Mouse (Mus musculus) adrenal gland, adult 8-10 months (tissue): Measurements from ENCODE around the gene Zfp358. TPM values are rescaled to one million over a fixed set of nuclear protein-coding genes. Genes with fewer than 3 reads are reported as not detected.

Experiments used
- DNase-seq: peaks from one replicate; pipeline ENCODE4 v3.0.0; 2022
- total RNA-seq, 4 experiments: library from RNA; stranded (reverse); gene quantifications; 2 replicates each; pipeline ENCODE4 v1.2.4; 2022

Gene Zfp358
- 10 to 100 TPM; 20.6 to 22.9 (median 21.7) TPM for total RNA-seq

DNA sequence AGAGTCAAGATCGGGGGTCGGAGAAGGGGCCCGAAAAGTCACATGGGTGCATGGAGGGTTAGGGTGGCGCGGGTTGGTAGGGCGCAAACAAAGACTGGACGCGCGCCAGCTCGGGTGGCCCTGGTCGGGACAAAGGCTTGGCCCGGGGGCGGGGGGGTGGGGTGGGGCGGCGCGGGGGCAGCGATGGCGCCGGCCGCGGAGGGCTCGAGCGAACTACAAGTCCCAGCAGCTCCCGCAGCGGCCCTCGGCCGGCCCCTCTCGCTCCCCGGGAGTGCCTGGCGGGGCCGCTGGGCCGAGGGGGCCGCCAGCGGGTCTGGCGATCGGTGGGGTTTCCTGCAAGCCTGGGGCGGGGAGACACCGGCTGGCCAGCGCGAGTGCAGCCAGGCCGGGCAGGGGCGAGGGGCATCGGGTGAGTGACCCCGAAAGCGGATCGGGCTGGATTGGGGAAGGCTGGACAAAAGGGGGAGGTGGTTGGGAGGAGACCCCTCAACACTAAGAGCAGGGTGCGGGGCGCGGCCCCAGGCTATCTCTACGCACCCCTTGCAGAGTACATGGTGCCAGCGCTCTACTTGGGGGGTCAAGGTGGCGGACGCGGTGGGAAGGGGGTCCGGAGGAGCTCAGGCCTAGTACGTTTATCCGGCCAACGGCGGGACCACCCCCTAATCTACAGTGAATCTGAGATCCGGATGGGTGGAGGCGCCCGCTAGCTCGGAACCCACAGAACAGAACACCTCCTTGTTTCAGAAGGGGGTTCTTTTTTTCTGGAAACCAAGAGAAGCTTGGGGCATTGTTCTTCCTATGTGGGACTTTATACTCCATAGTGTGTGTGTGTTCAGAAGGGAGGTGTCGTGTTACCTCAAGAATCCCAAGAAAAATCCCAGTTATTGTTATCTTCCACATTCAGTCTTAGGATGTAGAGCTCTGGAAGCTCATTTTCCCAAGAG, at the start of gene Zfp358:
Gene Zfp358 (plus strand): TSS at position 238 of the 944 bp plus-strand sequence.
- peak; percentile 60 for DNase-seq

GRCm38 (mm10) chr8:3449226-3449625, 43.7 kb upstream of the Zfp358 start:
- DNase-seq: no peak

DNA sequence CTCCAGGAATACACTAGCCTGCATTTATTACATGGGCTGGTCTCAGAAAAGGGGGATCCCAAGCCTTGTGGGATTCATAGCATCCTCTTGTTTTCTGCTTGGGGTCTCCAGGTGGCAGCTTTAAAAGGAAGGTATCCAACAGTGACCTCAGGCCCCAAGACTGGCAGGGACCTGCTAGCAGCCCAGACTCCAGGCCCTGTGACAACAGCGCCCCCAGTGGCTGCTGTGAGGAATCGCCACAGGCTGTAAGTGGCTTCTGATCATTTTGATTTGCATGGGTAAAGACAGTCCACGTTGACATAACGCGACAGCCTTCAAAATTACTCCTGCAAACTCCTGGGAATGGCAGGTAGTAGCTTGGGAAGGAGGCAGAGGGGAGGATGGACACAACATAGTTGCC, 42.3 kb upstream of the Zfp358 start:
- DNase-seq: peak; percentile 26

DNA sequence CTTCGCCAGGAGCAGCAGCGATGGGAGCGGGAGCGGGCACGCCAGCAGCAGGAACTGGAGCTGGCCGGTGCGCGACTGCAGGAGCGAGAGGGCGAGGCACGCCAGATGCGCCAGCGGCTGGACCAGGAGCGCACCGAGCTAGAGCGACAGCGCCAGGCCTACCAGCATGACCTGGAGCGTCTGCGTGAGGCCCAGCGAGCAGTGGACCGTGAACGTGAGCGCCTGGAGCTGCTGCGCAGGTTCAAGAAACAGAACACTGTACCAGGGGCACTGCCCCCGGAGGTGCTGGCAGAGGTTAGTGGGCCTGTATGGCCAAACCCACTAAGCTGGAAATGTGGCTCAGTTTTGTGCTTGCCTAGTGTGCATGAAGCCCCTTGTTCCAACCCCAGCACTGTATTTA, 40.9 kb upstream of the Zfp358 start:
- DNase-seq: no peak

GRCm38 (mm10) chr8:3463248-3463647, 29.7 kb upstream of the Zfp358 start:
- DNase-seq: no peak

DNA sequence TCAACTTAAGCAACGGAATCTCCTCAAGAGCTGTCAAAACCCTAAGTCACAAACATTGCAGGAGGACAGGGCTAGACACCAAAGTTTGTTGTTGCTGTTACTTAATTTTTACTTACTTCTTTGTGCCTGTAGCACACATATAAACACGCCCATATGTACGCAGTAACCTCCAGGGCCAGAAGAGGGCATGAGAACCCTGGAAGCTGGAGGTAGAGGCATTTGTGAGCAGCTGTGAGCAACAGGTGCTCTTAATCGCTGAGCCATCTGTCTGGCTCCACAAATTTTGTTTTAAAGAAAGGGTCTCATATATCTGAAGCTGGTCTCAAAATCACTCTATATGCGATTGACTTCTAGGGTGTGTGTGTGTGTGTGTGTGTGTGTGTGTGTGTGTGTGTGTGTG, 28.6 kb upstream of the Zfp358 start:
- no peak for DNase-seq

GRCm38 (mm10) chr8:3467006-3467885, 25.7 kb upstream of the Zfp358 start, which contains the start of gene Pex11g:
Gene Pex11g (minus strand): TSS chr8:3467680.
- peak; percentile 98 for DNase-seq

- DNase-seq: no peak
Observed at GRCm38 (mm10) chr8:3467886-3468545, 24.9 kb upstream of the Zfp358 start.

GRCm38 (mm10) chr8:3468838-3469237, 24.1 kb upstream of the Zfp358 start:
- no peak for DNase-seq

- no peak for DNase-seq
Observed at GRCm38 (mm10) chr8:3470562-3470961, 22.4 kb upstream of the Zfp358 start, which contains the start of gene Tex45. Gene Tex45 (plus strand): TSS chr8:3470862.

DNA sequence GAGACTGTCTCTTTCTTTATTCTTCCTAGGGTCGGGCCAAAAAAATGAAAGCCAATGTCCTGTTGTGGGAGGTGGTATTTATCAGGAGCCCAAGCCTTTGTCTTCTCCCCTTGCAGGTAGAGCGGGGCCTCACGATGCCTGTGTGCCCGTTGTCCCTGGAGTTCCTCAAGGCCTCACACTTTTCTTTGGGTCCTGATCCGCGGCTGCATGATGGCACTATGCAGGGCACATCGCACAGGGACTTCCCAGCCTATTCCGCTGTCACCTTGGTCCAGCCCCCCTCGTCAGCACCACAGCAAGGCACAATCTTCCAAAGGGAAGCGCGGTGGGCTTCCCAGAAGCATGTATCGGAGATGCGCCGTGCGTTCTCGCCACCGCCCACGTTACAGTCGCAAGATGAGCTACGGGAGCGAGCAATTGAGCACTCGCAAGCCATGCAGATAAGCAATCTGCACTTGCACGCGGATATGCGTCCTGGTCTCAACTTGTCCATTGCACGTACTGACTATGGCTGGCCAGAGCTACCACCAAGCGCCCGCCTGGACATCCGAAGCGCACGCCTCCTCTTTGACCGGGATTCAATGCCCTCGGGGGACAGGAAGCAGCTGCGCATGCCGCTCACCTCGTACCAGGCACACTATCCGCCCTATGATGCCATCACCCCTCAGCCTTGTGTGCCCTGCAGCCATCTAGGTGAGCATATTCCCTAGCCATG, 17.1 kb upstream of the Zfp358 start:
- DNase-seq: no peak

GRCm38 (mm10) chr8:3480221-3480785, 12.6 kb upstream of the Zfp358 start:
- DNase-seq: no peak

- DNase-seq: no peak
Observed at GRCm38 (mm10) chr8:3481605-3482004, 11.3 kb upstream of the Zfp358 start.

DNA sequence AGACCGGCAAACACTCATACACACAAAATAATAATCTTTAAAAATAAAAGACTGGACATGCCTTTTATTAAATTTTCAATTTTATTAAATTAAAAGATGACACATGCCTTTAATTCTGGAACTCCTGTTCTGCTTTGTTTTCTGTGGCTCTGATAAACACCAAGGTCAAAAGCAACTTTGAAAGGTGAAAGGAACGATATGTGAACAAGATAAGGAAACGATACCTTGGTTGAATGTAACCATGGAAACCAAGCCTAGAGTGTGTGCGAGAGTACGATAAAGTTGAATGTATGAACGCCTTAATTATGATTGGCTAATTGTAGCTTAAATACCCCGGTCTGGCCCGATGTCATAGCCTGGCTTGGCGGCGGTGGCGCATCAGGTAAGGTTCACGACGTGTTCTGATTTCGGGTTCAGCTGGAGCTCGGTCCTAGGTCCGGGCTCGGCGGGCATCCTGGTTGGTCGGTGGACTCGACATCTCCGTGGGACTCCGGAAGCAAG, 10.6 kb upstream of the Zfp358 start:
- DNase-seq: no peak

- DNase-seq: no peak
Observed at GRCm38 (mm10) chr8:3483546-3483945, 9.4 kb upstream of the Zfp358 start.

DNA sequence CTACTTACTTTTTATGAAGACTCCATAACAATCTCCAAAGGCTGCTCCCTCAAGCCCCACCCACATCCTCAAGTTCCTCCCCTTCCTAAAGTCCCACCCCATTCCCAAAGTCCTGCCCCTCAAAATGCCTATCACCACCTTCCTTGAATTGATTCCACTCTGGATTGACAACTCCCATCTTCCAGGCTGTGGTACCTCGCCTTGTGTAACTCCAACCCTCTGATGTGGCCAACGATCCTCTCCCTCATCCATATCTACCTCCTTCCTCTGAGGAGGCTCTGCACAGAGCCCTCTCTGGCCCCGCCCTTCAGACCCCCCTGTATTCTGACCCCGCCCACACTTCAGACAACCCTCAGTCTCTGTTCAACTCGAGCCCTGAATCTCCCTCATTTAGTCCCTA, 7.7 kb upstream of the Zfp358 start:
- DNase-seq: no peak

DNA sequence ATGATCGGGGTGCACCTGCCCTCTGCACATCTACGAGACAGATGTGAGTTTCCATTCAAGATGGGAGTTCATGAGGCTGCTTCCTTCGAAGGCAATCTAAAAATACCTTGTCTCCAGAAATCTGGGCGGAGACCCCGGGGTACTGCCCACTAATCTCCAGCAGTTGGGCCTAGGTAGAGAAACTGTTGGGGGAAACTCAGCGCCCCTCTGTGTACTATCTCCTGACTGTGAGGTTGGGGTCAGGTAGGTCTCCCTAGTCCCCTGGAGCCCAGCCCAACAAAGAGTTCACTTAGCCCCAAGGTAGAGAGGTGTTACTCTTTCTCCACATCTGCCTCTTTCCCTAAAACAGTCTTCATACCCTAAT, 889 bp downstream of the Zfp358 start:
- no peak for DNase-seq

DNA sequence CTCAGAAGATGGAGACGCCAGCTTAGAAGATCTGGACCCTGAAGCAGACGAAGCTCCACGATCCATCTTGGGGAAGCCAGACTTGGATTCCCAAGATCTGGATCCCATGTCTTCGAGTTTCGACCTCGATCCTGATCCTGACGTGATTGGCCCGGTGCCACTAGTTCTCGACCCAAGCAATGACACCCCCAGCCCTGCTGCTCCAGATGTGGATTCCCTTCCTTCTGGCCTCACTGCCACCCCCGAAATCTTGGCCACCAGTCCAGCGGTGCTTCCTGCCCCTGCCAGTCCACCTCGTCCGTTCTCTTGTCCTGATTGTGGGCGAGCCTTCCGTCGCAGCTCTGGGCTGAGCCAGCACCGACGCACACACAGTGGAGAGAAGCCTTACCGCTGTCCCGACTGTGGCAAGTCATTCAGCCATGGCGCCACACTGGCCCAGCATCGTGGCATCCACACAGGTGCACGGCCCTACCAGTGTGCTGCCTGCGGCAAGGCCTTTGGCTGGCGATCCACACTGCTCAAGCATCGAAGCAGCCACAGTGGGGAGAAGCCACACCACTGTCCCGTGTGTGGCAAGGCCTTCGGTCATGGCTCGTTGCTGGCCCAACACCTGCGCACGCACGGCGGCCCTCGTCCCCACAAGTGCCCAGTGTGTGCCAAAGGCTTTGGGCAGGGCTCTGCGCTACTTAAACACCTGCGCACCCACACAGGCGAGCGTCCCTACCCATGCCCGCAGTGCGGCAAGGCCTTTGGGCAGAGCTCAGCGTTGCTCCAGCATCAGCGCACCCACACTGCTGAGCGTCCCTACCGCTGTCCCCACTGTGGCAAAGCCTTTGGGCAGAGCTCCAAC, 2.9 kb downstream of the Zfp358 start:
- DNase-seq: no peak

- no peak for DNase-seq
Observed at GRCm38 (mm10) chr8:3496428-3496748, 3.5 kb downstream of the Zfp358 start.

DNA sequence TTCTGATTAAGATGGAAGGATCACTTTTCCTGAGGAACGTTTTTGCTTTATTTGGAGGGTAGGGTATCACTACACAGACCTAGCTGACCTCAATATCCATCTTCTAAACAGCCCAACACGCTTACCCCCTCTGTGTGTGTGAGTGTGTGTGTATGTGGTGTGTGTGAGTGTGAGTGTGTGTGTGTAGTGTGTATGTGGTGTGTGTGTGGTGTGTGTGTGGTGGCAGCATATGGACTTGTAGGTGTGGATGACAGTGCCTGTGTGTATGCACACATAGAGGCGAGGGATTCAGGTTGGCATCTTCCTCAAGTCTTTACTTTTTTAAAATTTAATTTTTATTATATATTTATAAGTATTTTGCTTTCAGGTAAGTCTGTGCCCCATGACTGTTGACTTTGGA, 5.6 kb downstream of the Zfp358 start:
- no peak for DNase-seq

DNA sequence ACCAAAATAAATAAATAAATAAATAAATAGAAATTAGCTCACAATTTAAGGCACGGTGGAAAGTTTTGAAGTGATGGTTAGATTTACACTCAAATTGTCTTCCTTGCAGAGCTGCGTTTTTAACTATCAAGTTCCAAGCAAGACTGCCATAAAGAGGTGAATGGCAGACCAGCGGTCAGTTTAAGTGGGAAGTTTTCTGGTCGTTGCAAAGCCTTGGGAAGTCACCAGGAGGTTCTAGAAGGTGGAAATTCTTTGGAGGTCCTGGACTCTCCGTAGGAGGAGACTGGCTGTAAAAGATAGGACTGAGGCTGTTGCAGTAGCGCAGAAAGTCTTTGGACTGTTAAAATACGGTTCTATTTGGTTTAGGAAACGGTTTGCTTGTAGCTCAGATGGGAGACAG, 6.8 kb downstream of the Zfp358 start:
- no peak for DNase-seq
